Mouse (Mus musculus) intestine, embryonic 16.5 days (tissue): ENCODE results near the gene Rin1. TPM values are rescaled to one million over a fixed set of nuclear protein-coding genes. Genes with fewer than 3 reads are reported as not detected.
A peak's percentile ranks its signal among the peaks of the same experiment; 100 is the strongest.

Experiments used
- ATAC-seq: fragments of 200-750 bp; cut with Nextera tagmentation; 2 replicates; pipeline ENCODE4 v1.8.0; 2017; ENCODE audit warnings: moderate TSS enrichment, moderate library complexity
- H3K27ac ChIP-seq: fragments of 300-500 bp; sonication (generic); 2 replicates; pipeline ENCODE4 v1.5.1; 2014; ENCODE audit warnings: mild to moderate bottlenecking, low read length
- H3K27me3 ChIP-seq: fragments of 300-500 bp; sonication (generic); replicated peaks from 2 replicates; pipeline ENCODE4 v1.6.1; 2014; ENCODE audit warnings: low read length, control low read depth, mixed read lengths; ENCODE audit not compliant: control insufficient read depth, insufficient read depth
- H3K36me3 ChIP-seq: fragments of 300-500 bp; sonication (generic); 2 replicates; pipeline ENCODE4 v1.6.1; 2014; ENCODE audit warnings: low read length, control low read depth; ENCODE audit not compliant: control insufficient read depth, insufficient read depth
- H3K4me1 ChIP-seq: fragments of 300-500 bp; sonication (generic); 2 replicates; pipeline ENCODE4 v1.6.1; 2014; ENCODE audit warnings: low read length, control low read depth, mixed read lengths; ENCODE audit not compliant: control insufficient read depth, insufficient read depth
- H3K4me2 ChIP-seq: fragments of 300-500 bp; sonication (generic); 2 replicates; pipeline ENCODE4 v1.6.1; 2014; ENCODE audit warnings: low read depth, low read length, control low read depth
- H3K4me3 ChIP-seq: fragments of 300-500 bp; sonication (generic); 2 replicates; pipeline ENCODE4 v1.5.1; 2014; ENCODE audit warnings: mild to moderate bottlenecking, low read length
- H3K9ac ChIP-seq: fragments of 300-500 bp; sonication (generic); 2 replicates; pipeline ENCODE4 v1.6.1; 2014; ENCODE audit warnings: low read depth, low read length
- H3K9me3 ChIP-seq: fragments of 300-500 bp; sonication (generic); 2 replicates; pipeline ENCODE4 v1.6.1; 2016; ENCODE audit warnings: low read length, control low read depth; ENCODE audit not compliant: control insufficient read depth
- WGBS: fragments of 180-500 bp; shearing (Covaris S2); extraction: QIAGEN DNeasy Blood & Tissue Kit; methylation state at CpG from one replicate; pipeline ENCODE4 v1.1.7; 2014; 5-methylcytosine and 5-hydroxymethylcytosine counted together
- polyA plus RNA-seq: library from polyadenylated mRNA; unstranded; fragments of >200 nt; fragmentation: Nextera tagmentation; extraction: Ambion mirVana; gene quantifications from 2 replicates; pipeline ENCODE4 v1.2.1, GENCODE M21; 2015

The Rin1 gene
- polyA plus RNA-seq, 1 experiment from 2014 or later = 2.8 TPM

- Histone ChIP-seq H3K4me2 (no peak overlapping the region), H3K9ac (no peak overlapping the region), H3K4me1 (peaks cover 20% of the 10 kb centered on the region), H3K4me3 (no peak overlapping the region), H3K27me3 (peaks cover 9% of the 10 kb centered on the region; the same call in 1 of the 2 replicates), H3K36me3 (no peaks in the 10 kb centered on the region; the same call in 1 of the 2 replicates), H3K9me3 (no peaks in the 10 kb centered on the region), H3K27ac (no peak overlapping the region)
- no peak for ATAC-seq
- 45% methylated on average over 25 of the region's 25 CpGs for WGBS
Measured at GRCm38 (mm10) chr19:5052166-5052822, 2.0 kb downstream of the Rin1 start.

DNA sequence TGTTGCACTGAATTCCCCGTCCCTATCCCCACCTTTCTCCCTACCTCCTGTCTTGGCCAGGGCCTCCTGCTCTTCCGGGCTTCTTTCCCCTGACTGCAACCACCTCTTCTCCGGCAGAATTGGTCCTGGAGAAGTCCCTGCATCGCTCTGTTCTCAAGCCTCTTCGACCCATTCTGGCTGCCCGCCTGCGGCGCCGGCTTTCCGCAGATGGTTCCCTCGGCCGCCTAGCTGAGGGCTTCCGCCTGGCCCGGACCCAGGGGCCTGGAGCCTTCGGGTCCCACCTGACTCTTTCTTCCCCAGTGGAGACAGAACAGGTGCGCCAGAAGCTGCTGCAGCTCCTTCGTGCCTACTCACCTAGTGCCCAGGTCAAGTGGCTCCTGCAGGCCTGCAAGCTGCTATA lies 2.6 kb downstream of the Rin1 start:
- Histone ChIP-seq H3K9ac (no peak overlapping the region), H3K4me3 (no peak overlapping the region), H3K9me3 (no peaks in the 10 kb centered on the region), H3K27ac (no peak overlapping the region), H3K4me2 (no peak overlapping the region), H3K4me1 (peaks cover 20% of the 10 kb centered on the region), H3K36me3 (no peaks in the 10 kb centered on the region; the same call in 1 of the 2 replicates), H3K27me3 (peaks cover 9% of the 10 kb centered on the region; the same call in 1 of the 2 replicates)
- ATAC-seq = no peak
- WGBS = 66% methylated on average over 17 of the region's 17 CpGs

- peaks cover 9% of the 10 kb centered on the region; the same call in 1 of the 2 replicates for H3K27me3 ChIP-seq
- H3K4me3 ChIP-seq = no peak overlapping the region
- no peak overlapping the region for H3K4me2 ChIP-seq
- peaks cover 25% of the 10 kb centered on the region for H3K4me1 ChIP-seq
- no peak overlapping the region for H3K9ac ChIP-seq
- no peak for ATAC-seq
- no peak overlapping the region for H3K27ac ChIP-seq
- no peaks in the 10 kb centered on the region; the same call in 1 of the 2 replicates for H3K36me3 ChIP-seq
- WGBS = 18% methylated on average over 9 of the region's 9 CpGs
- no peaks in the 10 kb centered on the region for H3K9me3 ChIP-seq
Measured at GRCm38 (mm10) chr19:5053909-5054308, 3.6 kb downstream of the Rin1 start.

DNA sequence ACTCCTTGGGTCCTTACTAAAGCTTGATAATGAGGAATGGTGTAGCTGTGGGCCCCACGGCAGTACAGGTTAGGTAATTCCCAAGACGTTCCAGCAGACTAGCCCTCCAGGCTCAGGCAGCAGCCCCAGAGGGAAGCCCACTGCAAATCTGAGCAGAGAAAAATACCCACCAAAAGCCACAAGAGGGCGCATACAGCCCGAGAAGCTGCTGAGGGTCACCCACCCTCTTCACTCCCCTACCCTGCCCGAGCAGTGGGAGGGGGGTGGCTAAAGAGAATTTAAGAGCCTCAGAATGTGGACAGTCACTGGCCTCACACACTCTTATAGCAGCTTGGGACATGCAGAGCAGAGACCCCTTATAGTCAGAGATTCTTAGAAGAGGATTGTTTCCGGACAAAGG lies 6.0 kb downstream of the Rin1 start:
- H3K27me3 ChIP-seq = peaks cover 9% of the 10 kb centered on the region; the same call in 1 of the 2 replicates
- no peaks in the 10 kb centered on the region for H3K36me3 ChIP-seq
- no peak overlapping the region for H3K27ac ChIP-seq
- 11% methylated on average over 6 of the region's 6 CpGs for WGBS
- peak; percentile 10; the same call in 1 of the 2 replicates for ATAC-seq
- H3K9ac ChIP-seq = no peak overlapping the region
- no peaks in the 10 kb centered on the region for H3K9me3 ChIP-seq
- peaks cover 39% of the 10 kb centered on the region for H3K4me1 ChIP-seq
- H3K4me3 ChIP-seq = no peak overlapping the region
- no peak overlapping the region for H3K4me2 ChIP-seq

DNA sequence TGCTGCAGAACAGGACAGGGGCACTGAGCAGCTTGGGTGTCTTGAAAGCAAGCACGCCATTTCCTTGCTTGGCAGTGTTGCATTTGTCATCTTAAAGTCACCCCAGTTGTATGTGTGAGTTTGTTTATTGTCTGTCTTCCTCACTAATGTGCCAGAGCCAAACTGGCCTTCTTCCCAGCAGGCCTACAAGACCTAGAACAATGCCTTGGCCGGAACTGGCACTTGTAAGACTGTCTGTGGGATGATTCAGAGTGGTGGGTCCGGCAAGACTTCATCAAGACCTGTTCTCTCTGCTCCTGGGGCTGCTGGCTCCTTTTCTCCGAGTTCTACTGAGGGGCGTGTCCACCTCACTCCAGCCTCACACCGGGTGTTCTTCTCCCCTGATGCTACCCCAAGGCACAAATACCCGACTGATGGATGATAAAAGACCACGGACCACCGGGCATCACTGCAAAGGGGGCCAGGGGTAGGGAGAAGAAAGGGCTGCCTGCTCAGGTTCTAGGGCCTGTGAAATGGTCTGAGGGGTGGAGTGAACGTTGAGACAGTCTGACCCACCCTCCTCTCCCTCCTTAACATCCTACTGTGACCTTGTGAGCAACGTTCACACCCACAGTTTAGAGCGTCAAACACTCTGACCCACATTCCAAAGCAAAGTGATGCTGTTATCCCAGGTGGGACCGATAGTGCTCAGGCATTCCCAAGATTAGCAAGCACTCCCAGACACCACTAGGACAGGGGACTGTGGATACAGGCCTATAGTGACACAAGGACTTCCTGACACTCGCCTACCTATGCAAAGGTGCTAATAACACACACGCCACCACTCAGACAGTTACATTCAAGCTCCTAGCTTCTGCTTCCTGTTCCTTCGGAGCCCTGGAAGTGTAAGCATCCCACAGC lies 7.8 kb downstream of the Rin1 start:
- H3K27ac ChIP-seq = peak overlapping the region; percentile 3; the same call in 1 of the 2 replicates
- no peaks in the 10 kb centered on the region; the same call in 1 of the 2 replicates for H3K27me3 ChIP-seq
- H3K9ac ChIP-seq = 0 out of 2 replicates have a peak overlapping the region, but pooled peaks have one; percentile 21
- H3K9me3 ChIP-seq = no peaks in the 10 kb centered on the region
- no peak overlapping the region for H3K4me2 ChIP-seq
- WGBS = 31% methylated on average over 16 of the region's 16 CpGs
- peaks cover 34% of the 10 kb centered on the region for H3K4me1 ChIP-seq
- H3K36me3 ChIP-seq = no peaks in the 10 kb centered on the region
- H3K4me3 ChIP-seq = no peak overlapping the region
- no peak; the same call in 1 of the 2 replicates for ATAC-seq

GRCm38 (mm10) chr19:5058801-5059771 lies 8.8 kb downstream of the Rin1 start:
- ATAC-seq = peak; percentile 53
- Histone ChIP-seq H3K27me3 (0 out of 2 replicates have a peak, but pooled peaks cover under 1% of the 10 kb centered on the region), H3K4me2 (no peak overlapping the region), H3K36me3 (no peaks in the 10 kb centered on the region), H3K27ac (peak overlapping the region; percentile 64), H3K4me3 (no peak overlapping the region), H3K9ac (peak overlapping the region; percentile 48), H3K9me3 (no peaks in the 10 kb centered on the region), H3K4me1 (peaks cover 34% of the 10 kb centered on the region)
- WGBS = 9% methylated on average over 10 of the region's 10 CpGs

DNA sequence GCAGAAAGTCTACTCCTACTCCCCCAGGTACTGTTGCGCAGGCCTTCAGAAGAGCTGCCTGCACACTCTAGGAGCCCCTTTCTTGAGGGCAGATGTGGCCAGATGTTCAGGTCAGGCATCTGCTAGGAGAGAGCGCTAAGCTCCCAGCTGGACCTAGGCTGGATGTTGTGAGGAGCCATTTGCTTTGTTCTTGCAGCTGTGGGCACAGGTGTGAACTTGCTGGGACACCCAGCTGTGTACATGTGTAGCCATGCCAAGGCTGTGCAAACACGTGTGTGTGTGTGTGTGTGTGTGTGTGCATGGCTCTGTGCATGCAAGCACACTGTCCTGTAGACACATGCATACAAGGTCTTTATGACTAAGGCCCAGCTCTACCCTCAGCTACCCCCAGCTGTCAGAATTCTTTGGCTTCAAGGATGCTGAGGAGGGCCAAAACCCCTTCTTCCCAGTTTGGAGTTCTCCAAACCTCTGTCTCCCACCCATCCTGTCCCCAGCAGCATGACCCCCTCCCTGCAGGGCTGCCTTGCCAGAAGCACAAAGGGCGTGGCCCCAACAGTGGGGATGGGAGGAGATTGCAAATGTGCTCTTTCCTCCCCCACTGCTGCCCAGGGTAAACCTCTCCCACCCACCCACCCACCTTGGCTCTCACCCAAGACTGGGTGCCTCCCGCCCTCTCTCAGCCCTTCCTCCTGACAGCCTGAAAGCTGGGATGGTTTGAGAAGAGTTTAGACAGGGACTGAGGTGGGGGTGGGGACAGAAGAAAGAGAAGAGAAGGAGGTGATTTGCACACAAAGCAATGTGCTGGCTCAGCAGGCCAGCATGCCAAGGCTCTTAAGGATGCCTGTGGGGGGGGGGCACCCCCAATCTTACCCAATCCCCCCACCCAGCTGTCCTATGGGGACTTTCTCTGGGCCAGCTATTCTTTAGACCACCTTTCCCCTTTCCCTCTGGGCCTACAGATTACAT lies 10.4 kb downstream of the Rin1 start:
- peaks cover 43% of the 10 kb centered on the region for H3K4me1 ChIP-seq
- H3K9ac ChIP-seq = no peak overlapping the region
- ATAC-seq = 0 out of 2 replicates have a peak, but pooled peaks have one; percentile 6

GRCm38 (mm10) chr19:5062041-5062440 lies 11.8 kb downstream of the Rin1 start:
- Histone ChIP-seq H3K9ac (no peak overlapping the region), H3K4me3 (no peak overlapping the region), H3K27ac (no peak overlapping the region), H3K27me3 (peaks cover 6% of the 10 kb centered on the region; the same call in 1 of the 2 replicates), H3K4me1 (peaks cover 42% of the 10 kb centered on the region), H3K9me3 (no peaks in the 10 kb centered on the region), H3K36me3 (no peaks in the 10 kb centered on the region), H3K4me2 (no peak overlapping the region)
- 79% methylated on average over 5 of the region's 5 CpGs for WGBS
- ATAC-seq = no peak

More for the DNA sequence above, 10.4 kb downstream of the Rin1 start:
- 29% methylated on average over 5 of the region's 5 CpGs for WGBS
- H3K9me3 ChIP-seq = no peaks in the 10 kb centered on the region
- H3K4me2 ChIP-seq = no peak overlapping the region
- H3K36me3 ChIP-seq = no peaks in the 10 kb centered on the region
- H3K4me3 ChIP-seq = no peak overlapping the region
- 0 out of 2 replicates have a peak, but pooled peaks cover 3% of the 10 kb centered on the region for H3K27me3 ChIP-seq
- peak overlapping the region; percentile 54 for H3K27ac ChIP-seq
